Mouse (Mus musculus) kidney, postnatal 0 days (tissue): ENCODE data around the gene Gdf1. TPM values are rescaled to one million over a fixed set of nuclear protein-coding genes. Genes with fewer than 3 reads are reported as not detected.

ENCODE experiments used
- ATAC-seq: fragments of 200-750 bp; cut with Nextera tagmentation; replicated peaks from 2 replicates; pipeline ENCODE4 v1.8.0; 2017; ENCODE audit warnings: low read depth, moderate number of reproducible peaks, moderate TSS enrichment, moderate library complexity; ENCODE audit not compliant: low FRiP score
- DNase-seq: peaks from one replicate; pipeline ENCODE4 v3.0.0-alpha.2; 2016; ENCODE audit warnings: low spot score
- H3K27ac ChIP-seq: fragments of 300-500 bp; sonication (generic); 2 replicates; pipeline ENCODE4 v1.5.1; 2014; ENCODE audit warnings: mild to moderate bottlenecking
- H3K27me3 ChIP-seq: fragments of 300-500 bp; sonication (generic); 2 replicates; pipeline ENCODE4 v1.6.1; 2014; ENCODE audit warnings: low read length, mixed read lengths; ENCODE audit not compliant: insufficient read depth
- H3K36me3 ChIP-seq: fragments of 300-500 bp; sonication (generic); 2 replicates; pipeline ENCODE4 v1.6.1; 2014; ENCODE audit warnings: low read length, mixed read lengths; ENCODE audit not compliant: insufficient read depth
- H3K4me1 ChIP-seq: fragments of 300-500 bp; sonication (generic); replicated peaks from 2 replicates; pipeline ENCODE4 v1.6.1; 2014; ENCODE audit warnings: antibody characterized with exemption, low read length, mixed read lengths; ENCODE audit not compliant: insufficient read depth
- H3K4me2 ChIP-seq: fragments of 300-500 bp; sonication (generic); 2 replicates; pipeline ENCODE4 v1.6.1; 2014; ENCODE audit warnings: mild to moderate bottlenecking, low read length, moderate library complexity, mixed read lengths
- H3K4me3 ChIP-seq: fragments of 300-500 bp; sonication (generic); replicated peaks from 2 replicates; pipeline ENCODE4 v1.5.1; 2014; ENCODE audit warnings: low read depth, low read length
- H3K9ac ChIP-seq: fragments of 300-500 bp; sonication (generic); 2 replicates; pipeline ENCODE4 v1.6.1; 2014; ENCODE audit warnings: low read depth, low read length
- H3K9me3 ChIP-seq: fragments of 300-500 bp; sonication (generic); replicated peaks from 2 replicates; pipeline ENCODE4 v1.6.1; 2016; ENCODE audit warnings: low read length, inconsistent platforms, mixed read lengths
- CTCF ChIP-seq: IDR thresholded peaks from 2 replicates; pipeline ENCODE4 v1.5.1; 2016; ENCODE audit warnings: antibody characterized with exemption, low read depth, mild to moderate bottlenecking, moderate library complexity
- WGBS: fragments of 180-500 bp; shearing (Covaris S2); extraction: QIAGEN DNeasy Blood & Tissue Kit; methylation state at CpG from one replicate; pipeline ENCODE4 v1.1.7; 2014; 5-methylcytosine and 5-hydroxymethylcytosine counted together
- polyA plus RNA-seq: library from polyadenylated mRNA; unstranded; fragments of >200 nt; fragmentation: Nextera tagmentation; extraction: Ambion mirVana; gene quantifications from 2 replicates; pipeline ENCODE4 v1.2.1, GENCODE M21; 2015

Gdf1 gene
- polyA plus RNA-seq = 3.8 and 4.0 TPM in 2 replicates

DNA sequence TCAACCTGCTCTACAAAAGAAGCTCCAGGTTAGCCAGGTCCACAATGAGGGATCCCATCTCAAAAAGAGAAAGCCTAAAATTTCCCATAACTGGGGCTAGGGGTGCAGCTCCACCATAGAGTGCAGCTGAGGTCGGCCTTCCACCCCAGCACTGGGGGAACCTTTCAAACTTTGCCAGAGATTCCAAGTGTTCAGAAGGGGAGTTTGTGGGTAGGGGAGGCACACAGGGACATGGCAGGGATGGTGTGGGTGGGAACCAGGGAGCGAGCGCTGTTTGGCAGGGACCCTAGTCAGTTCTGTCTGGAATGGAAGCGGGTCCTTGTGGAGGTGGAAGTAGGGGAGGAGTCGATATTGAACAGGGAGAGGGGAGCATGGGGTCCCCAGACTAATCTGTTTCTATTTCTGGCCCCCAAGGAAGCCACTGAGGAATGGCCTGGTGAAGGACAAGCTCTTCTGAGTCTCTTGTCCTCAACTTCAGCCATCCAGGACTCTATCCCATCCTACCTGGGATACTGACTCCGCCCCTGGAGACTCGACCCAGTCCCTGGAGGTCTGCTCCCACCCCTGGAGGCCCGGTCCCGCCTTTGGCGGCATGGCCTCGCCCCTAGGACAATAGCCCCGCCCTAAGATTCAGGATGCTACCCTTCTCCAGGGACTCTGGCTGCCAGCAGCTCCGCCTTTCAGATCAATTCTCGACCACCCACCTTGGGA, at the start of gene Gdf1:
TSS of gene Gdf1 (plus strand) at position 694 of the 711 bp plus-strand sequence.
- Histone ChIP-seq H3K4me3 (peak within 1 kb of the TSS; percentile 16), H3K4me1 (peaks cover 10% of the 10 kb centered on the region; the same call in 1 of the 2 replicates), H3K9me3 (no peaks in the 10 kb centered on the region), H3K36me3 (peaks cover 23% of the 10 kb centered on the region), H3K4me2 (peak within 1 kb of the TSS; percentile 47), H3K27me3 (no peaks in the 10 kb centered on the region), H3K9ac (peak within 1 kb of the TSS; percentile 28; the same call in 1 of the 2 replicates), H3K27ac (no peak within 1 kb of the TSS)
- DNase-seq = peak; percentile 45
- peak; percentile 33 for ATAC-seq
- TF ChIP-seq CTCF = no peak
- WGBS = 31% methylated on average over 14 of the region's 14 CpGs

DNA sequence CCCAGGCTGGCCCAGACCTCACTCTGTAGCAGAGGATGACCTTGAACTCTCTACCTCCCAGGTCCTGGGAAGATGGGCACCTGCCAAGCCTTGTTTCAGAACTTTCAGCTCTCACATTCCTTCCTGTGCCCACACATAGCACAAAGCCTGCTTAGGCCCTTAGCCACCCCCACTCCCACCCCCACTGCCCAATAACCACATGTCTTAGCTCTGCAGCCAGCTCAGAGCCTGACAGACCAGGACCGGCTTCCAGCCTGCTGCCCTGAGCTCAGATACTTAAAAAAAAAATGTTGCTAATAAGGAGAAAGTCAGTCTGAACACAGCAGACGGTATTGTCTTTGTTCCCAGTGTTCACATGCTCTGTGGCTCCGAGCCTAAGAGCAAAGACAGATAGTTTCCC, 48.6 kb upstream of the Gdf1 start:
- ATAC-seq (no peak), DNase-seq (no peak)
- H3K27me3 ChIP-seq = no peaks in the 10 kb centered on the region
- no peak overlapping the region for H3K4me3 ChIP-seq
- H3K9ac ChIP-seq = no peak overlapping the region
- H3K4me2 ChIP-seq = no peak overlapping the region
- H3K9me3 ChIP-seq = no peaks in the 10 kb centered on the region
- H3K4me1 ChIP-seq = peaks cover 9% of the 10 kb centered on the region
- 37% methylated on average over 3 of the region's 3 CpGs for whole genome bisulfite sequencing
- TF ChIP-seq CTCF = no peak
- peaks cover 7% of the 10 kb centered on the region; the same call in 1 of the 2 replicates for H3K36me3 ChIP-seq
- peak overlapping the region; percentile 42; the same call in 1 of the 2 replicates for H3K27ac ChIP-seq

DNA sequence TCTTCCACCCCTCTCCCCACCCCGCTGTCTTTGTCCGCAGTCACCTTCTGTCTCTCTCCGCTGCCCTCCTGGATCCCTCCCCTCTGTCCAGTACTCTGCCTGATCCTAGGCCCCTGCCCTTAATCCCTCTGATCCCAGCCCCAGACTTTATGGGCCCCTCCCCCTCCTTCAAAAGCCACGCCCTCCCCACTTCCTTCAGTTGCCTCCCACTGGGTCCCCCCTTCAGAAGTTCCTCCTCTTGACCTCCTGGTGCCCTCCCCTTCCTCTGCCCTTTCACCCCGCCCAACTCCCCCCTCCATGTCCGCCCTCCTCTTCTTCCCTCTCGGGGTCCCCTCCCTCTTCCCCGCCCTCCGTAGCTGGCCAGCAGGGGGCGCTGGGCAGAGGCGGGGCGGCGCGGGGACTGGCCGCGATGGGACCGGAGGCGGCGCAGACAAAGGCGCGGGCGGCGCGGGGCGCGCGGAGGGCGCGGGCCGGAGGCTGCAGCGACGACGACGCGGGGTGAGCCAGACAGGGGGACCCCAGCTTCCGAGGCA, 46.9 kb upstream of the Gdf1 start, which contains the start of gene Homer3:
TSS of gene Homer3 (plus strand) at position 225 of the 533 bp plus-strand sequence.
- peaks cover 9% of the 10 kb centered on the region for H3K4me1 ChIP-seq
- H3K9me3 ChIP-seq = no peaks in the 10 kb centered on the region
- peak within 1 kb of the TSS; percentile 86 for H3K27ac ChIP-seq
- peak within 1 kb of the TSS; percentile 87 for H3K4me3 ChIP-seq
- TF ChIP-seq CTCF = peak; percentile 91
- ATAC-seq (peak; percentile 89), DNase-seq (peak; percentile 96)
- WGBS = under 1% methylated on average over 36 of the region's 36 CpGs
- H3K36me3 ChIP-seq = peaks cover 21% of the 10 kb centered on the region
- H3K9ac ChIP-seq = peak within 1 kb of the TSS; percentile 91
- H3K4me2 ChIP-seq = peak within 1 kb of the TSS; percentile 86
- no peaks in the 10 kb centered on the region for H3K27me3 ChIP-seq

DNA sequence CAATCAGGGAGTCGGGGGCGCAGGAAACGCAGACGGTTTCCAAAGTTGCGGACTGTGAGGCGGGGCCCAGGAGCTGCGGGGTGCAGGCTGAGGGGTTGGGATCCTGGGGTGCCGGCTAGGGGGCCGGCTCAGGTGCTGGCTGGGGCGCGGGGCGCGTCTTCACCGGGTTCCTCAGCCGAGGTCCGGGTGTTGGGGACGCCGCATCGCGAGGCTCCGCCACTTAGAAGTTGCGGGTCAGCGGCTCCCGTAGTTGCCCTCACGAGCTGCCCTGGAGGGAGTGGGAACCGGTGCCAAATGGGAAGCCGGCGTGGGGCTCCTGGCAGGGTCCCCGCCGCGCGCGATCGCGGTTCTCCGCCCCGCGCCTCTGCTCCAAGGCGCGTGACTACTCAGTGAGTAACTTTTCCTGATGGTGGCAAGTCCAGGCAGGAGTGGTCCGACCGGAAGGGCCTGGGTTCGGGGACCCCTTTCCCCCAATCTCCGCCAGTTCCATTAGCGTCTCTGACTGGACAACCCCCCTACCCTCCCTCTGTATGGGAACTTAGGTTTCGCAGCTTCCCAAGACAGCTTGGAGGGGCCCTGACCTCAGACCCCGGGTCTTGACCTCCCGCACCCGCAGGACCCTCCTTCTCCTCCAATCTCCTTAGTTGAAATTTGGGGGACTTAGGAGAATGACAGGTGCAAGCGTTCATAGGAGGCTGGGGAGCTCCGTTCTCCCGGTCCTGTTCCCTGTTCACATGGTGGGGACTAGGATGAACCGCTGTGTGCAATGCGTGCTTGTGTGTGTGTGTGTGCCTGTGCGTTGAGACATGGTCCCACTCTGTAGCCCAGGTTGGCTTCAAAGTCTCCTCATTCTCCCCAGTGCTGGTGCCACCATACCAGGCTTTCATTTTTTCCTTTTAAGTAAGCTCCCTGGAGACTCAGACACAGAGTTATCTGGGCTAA, 46.2 kb upstream of the Gdf1 start:
- H3K4me3 ChIP-seq = peak overlapping the region; percentile 87
- peaks cover 21% of the 10 kb centered on the region for H3K36me3 ChIP-seq
- peaks cover 9% of the 10 kb centered on the region for H3K4me1 ChIP-seq
- H3K9me3 ChIP-seq = no peaks in the 10 kb centered on the region
- DNase-seq (no peak), ATAC-seq (peak; percentile 49)
- TF ChIP-seq CTCF = no peak
- peak overlapping the region; percentile 86 for H3K4me2 ChIP-seq
- 2% methylated on average over 51 of the region's 55 CpGs for WGBS
- peak overlapping the region; percentile 86 for H3K27ac ChIP-seq
- no peaks in the 10 kb centered on the region for H3K27me3 ChIP-seq
- H3K9ac ChIP-seq = peak overlapping the region; percentile 91

DNA sequence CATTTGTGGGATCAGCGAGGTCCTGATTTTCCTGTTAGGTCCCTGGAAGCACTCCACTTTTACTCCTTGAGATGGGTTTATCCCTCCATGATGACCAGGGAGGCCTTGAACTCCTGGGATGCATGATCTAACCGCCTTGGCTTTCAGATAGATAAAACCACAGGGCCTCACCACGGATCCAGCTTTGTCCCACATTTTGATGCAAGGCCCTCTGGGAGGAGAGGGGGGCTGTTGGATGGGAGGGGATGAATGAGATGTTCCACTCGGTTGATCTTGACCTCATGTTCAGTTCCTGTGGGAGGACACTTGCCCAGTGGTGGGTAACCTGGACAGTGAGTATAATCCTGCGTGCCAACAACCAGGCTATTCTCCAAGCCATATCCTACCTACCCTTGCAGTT, 45.2 kb upstream of the Gdf1 start:
- no peak for TF ChIP-seq CTCF
- WGBS = 49% methylated on average over 5 of the region's 5 CpGs
- H3K27ac ChIP-seq = no peak overlapping the region
- H3K4me2 ChIP-seq = peak overlapping the region; percentile 86
- H3K36me3 ChIP-seq = peaks cover 24% of the 10 kb centered on the region
- no peaks in the 10 kb centered on the region for H3K9me3 ChIP-seq
- H3K9ac ChIP-seq = 0 out of 2 replicates have a peak overlapping the region, but pooled peaks have one; percentile 4
- H3K4me1 ChIP-seq = peaks cover 9% of the 10 kb centered on the region
- no peak for DNase-seq
- no peak overlapping the region for H3K4me3 ChIP-seq
- H3K27me3 ChIP-seq = no peaks in the 10 kb centered on the region
- ATAC-seq = no peak

DNA sequence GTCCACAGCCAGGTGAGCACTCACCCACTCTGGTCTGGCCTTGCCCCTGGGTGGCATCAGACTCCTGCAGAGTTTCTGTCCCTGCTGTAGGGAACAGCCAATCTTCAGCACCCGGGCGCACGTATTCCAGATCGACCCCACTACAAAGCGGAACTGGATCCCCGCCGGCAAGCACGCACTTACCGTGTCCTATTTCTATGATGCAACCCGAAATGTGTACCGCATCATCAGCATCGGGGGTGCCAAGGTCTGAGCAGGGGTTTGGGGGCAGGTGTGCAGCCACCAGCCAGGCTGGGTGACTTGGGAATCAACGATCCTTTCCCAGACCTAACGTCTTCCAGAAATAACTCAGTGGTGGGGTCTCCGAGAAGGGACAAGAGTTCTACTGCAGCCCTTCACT, 44.3 kb upstream of the Gdf1 start:
- no peak overlapping the region for H3K27ac ChIP-seq
- no peak for ATAC-seq
- DNase-seq = no peak
- TF ChIP-seq CTCF = no peak
- H3K4me3 ChIP-seq = no peak overlapping the region
- peaks cover 9% of the 10 kb centered on the region for H3K4me1 ChIP-seq
- H3K9ac ChIP-seq = no peak overlapping the region
- 95% methylated on average over 15 of the region's 15 CpGs for WGBS
- H3K36me3 ChIP-seq = peaks cover 30% of the 10 kb centered on the region
- no peaks in the 10 kb centered on the region for H3K9me3 ChIP-seq
- no peak overlapping the region for H3K4me2 ChIP-seq
- no peaks in the 10 kb centered on the region for H3K27me3 ChIP-seq
